Mouse (Mus musculus) ES-E14 (cell line): ENCODE results near the gene Tapt1.

Source experiments
- MAFK ChIP-seq: IDR thresholded peaks from 2 replicates; pipeline ENCODE4 v1.6.1; 2014; ENCODE audit warnings: mild to moderate bottlenecking, low read depth, low read length, inconsistent platforms; ENCODE audit not compliant: insufficient read depth
- ZNF384 ChIP-seq: IDR thresholded peaks from 2 replicates; pipeline ENCODE4 v1.6.1; 2012; ENCODE audit warnings: low read depth, low read length, inconsistent platforms

- no peak for TF ChIP-seq ZNF384
- no peak for TF ChIP-seq MAFK
These were observed 28.6 kb downstream of the Tapt1 start for GRCm38 (mm10) chr5:44197806-44198205.
